Mouse (Mus musculus): Measurements from ENCODE around the gene Rad51b. TPM values are rescaled to one million over a fixed set of nuclear protein-coding genes. Genes with fewer than 3 reads are reported as not detected.

The Rad51b gene
- total and polyA plus RNA-seq, 3 experiments = 1.6 to 45.5 (median 22.0) TPM

DNA sequence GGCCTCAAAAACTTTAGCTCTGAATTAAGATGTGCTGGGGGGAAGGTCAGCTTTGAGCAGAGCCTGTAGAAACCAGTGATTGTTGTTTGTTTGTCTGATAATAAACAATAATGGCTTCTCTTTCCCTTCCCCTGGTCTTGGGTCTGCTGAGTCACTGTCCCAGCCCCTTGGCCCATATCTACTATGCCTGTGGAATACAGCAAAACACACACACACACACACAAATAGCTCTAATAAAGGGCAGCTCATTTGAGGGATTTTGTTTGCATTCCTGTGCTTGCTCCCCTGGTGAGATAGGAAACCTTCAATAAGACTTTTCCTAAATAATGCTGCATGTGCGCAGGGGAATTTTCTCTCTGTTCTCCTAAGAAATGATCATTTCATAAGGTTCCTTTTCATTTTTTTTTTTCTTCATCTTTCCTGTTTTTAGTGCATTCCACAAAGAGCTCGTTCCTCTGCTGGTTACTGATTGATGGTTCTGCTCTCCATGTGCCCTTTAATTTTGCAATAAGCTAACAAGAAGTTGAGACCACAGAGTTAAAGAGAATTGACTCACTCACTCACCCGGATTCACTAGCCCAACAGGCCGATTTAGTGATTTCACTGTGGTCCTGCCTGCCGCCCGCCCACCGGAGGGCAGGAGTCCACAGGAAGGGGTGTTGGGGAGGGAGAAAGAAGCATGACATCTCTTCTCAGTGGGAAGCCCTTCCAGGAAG lies 344.6 kb downstream of the Rad51b start:
- H3K27me3 ChIP-seq (ENCODE audit: insufficient read depth, low read length) = no peaks in the 10 kb centered on the region
- no peaks in the 10 kb centered on the region for H3K9me3 ChIP-seq (replicated peaks)
- H3K36me3 ChIP-seq (replicated peaks) = peaks cover 2% of the 10 kb centered on the region
- DNase-seq (ENCODE audit: low spot score) = no peak
- peaks cover 27% of the 10 kb centered on the region for H3K4me1 ChIP-seq (ENCODE audit: insufficient read depth, low read depth, low read length)
- TF ChIP-seq POLR2AphosphoS5 (IDR thresholded peaks at IDR 0.05; ENCODE audit: insufficient replicate concordance, low read depth, low read length) (no peak), TAL1 (conservative IDR thresholded peaks at IDR 0.05; ENCODE audit: low read depth, low read length) (no peak), GATA1 (IDR thresholded peaks at IDR 0.05; ENCODE audit: borderline replicate concordance, low read length) (no peak), GATA2 (IDR thresholded peaks at IDR 0.05; ENCODE audit: borderline replicate concordance, low read depth, low read length) (no peak), CTCF (IDR thresholded peaks at IDR 0.05; ENCODE audit: low read depth, low read length) (no peak)
- ATAC-seq (ENCODE audit: extremely low read depth, insufficient number of reproducible peaks, low FRiP score, poor library complexity, severe bottlenecking) = no peak
- H3K4me3 ChIP-seq (ENCODE audit: low read depth, low read length) = no peak overlapping the region

DNA sequence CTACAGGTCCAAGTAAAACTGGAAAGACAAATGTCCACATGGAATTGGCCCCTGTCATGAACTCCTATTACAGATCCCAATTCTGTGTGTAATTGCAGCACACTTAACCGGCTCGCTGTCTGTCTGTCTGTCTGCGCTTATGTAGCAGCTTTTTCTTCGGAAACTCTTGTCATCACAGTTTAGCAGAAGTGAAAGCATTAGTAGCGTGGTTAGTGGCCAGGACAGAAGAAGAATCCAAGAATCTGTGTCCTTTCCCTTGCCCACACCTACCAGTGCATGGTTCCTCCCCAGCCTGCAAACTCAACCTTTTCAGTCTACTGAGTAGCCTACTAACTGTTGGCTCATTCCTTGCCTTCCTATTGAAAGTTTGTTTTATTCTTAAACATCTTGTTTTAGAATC lies 345.6 kb downstream of the Rad51b start:
- Histone ChIP-seq H3K4me3 (ENCODE audit: low read depth, low read length) (no peak overlapping the region), H3K27me3 (ENCODE audit: insufficient read depth, low read length) (no peaks in the 10 kb centered on the region), H3K9me3 (replicated peaks) (no peaks in the 10 kb centered on the region), H3K4me1 (ENCODE audit: insufficient read depth, low read depth, low read length) (peaks cover 35% of the 10 kb centered on the region), H3K36me3 (replicated peaks) (peaks cover 2% of the 10 kb centered on the region)
- ATAC-seq (ENCODE audit: extremely low read depth, insufficient number of reproducible peaks, low FRiP score, poor library complexity, severe bottlenecking) (no peak), DNase-seq (ENCODE audit: low spot score) (no peak)
- no peak for TF ChIP-seq GATA2 (IDR thresholded peaks at IDR 0.05; ENCODE audit: borderline replicate concordance, low read depth, low read length)
- TF ChIP-seq POLR2AphosphoS5 (IDR thresholded peaks at IDR 0.05; ENCODE audit: insufficient replicate concordance, low read depth, low read length) = no peak
- TF ChIP-seq CTCF (IDR thresholded peaks at IDR 0.05; ENCODE audit: low read depth, low read length) = no peak
- no peak for TF ChIP-seq GATA1 (IDR thresholded peaks at IDR 0.05; ENCODE audit: borderline replicate concordance, low read length)
- TF ChIP-seq TAL1 (conservative IDR thresholded peaks at IDR 0.05; ENCODE audit: low read depth, low read length) = no peak

DNA sequence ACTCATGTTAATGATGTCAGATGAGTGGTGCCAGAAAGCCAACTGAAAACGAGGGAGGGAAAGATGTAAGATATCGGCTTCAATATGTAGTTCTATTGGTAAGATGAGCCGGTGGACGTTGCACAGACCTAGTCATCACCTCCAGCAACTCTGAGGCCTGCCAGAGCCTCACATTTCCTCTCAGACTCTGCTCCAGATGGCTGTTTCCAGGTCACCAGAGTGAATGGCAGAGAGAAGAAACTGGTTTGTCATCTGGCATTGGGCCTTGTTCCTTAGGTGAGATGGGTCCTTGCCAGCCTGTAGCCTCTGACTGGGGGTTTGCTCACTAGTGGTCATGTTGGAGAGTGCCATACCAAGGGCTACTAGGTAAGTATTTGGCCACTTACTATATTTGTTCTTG lies 348.6 kb downstream of the Rad51b start:
- ATAC-seq (ENCODE audit: extremely low read depth, insufficient number of reproducible peaks, low FRiP score, poor library complexity, severe bottlenecking) = no peak
- Histone ChIP-seq H3K27me3 (ENCODE audit: insufficient read depth, low read length) (no peaks in the 10 kb centered on the region), H3K9me3 (replicated peaks) (no peaks in the 10 kb centered on the region), H3K4me3 (ENCODE audit: low read depth, low read length) (no peak overlapping the region), H3K4me1 (ENCODE audit: insufficient read depth, low read depth, low read length) (peaks cover 24% of the 10 kb centered on the region), H3K36me3 (replicated peaks) (peaks cover 2% of the 10 kb centered on the region)
- no peak for DNase-seq (ENCODE audit: low spot score)
- TF ChIP-seq CTCF (IDR thresholded peaks at IDR 0.05; ENCODE audit: low read depth, low read length) = no peak
- no peak for TF ChIP-seq POLR2AphosphoS5 (IDR thresholded peaks at IDR 0.05; ENCODE audit: insufficient replicate concordance, low read depth, low read length)
- TF ChIP-seq GATA1 (IDR thresholded peaks at IDR 0.05; ENCODE audit: borderline replicate concordance, low read length) = no peak

DNA sequence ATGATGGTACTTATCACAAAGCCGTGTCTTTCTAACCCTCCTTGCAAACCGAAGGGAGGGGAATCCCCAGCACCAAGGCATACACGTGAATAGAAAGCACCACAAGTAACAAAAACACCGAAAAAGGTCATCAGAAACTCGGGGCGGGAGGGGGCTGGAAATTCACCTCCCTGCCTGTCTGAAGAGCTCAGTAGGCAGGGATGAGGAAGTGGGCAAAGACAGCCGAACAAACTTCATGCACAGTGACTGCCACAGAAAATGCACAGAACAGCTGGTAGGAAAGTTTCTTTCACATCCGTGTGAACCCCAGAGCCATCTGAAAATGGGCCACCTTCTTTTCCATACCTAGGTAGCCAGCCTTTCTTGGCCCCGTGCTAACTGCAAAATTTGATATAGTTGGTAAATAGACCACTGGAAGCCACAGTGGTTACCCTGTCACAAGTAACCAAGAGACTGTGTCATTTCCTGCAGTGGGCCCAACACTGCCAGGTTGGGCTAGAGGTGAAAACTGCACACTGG lies 349.6 kb downstream of the Rad51b start:
- H3K27me3 ChIP-seq (ENCODE audit: insufficient read depth, low read length) = no peaks in the 10 kb centered on the region
- TF ChIP-seq GATA2 (IDR thresholded peaks at IDR 0.05; ENCODE audit: borderline replicate concordance, low read depth, low read length) (no peak), POLR2AphosphoS5 (IDR thresholded peaks at IDR 0.05; ENCODE audit: insufficient replicate concordance, low read depth, low read length) (no peak), CTCF (IDR thresholded peaks at IDR 0.05; ENCODE audit: low read depth, low read length) (no peak), GATA1 (IDR thresholded peaks at IDR 0.05; ENCODE audit: borderline replicate concordance, low read length) (no peak), TAL1 (conservative IDR thresholded peaks at IDR 0.05; ENCODE audit: low read depth, low read length) (no peak)
- peaks cover 19% of the 10 kb centered on the region for H3K4me1 ChIP-seq (ENCODE audit: insufficient read depth, low read depth, low read length)
- no peak for DNase-seq (ENCODE audit: low spot score)
- peaks cover 2% of the 10 kb centered on the region for H3K36me3 ChIP-seq (replicated peaks)
- H3K4me3 ChIP-seq (ENCODE audit: low read depth, low read length) = no peak overlapping the region
- no peaks in the 10 kb centered on the region for H3K9me3 ChIP-seq (replicated peaks)
- ATAC-seq (ENCODE audit: extremely low read depth, insufficient number of reproducible peaks, low FRiP score, poor library complexity, severe bottlenecking) = no peak

GRCm38 (mm10) chr12:79647382-79647781 lies 350.3 kb downstream of the Rad51b start:
- H3K9me3 ChIP-seq (replicated peaks) = no peaks in the 10 kb centered on the region
- ATAC-seq (ENCODE audit: extremely low read depth, insufficient number of reproducible peaks, low FRiP score, poor library complexity, severe bottlenecking) (no peak), DNase-seq (ENCODE audit: low spot score) (no peak)
- peaks cover 15% of the 10 kb centered on the region for H3K4me1 ChIP-seq (ENCODE audit: insufficient read depth, low read depth, low read length)
- H3K27me3 ChIP-seq (ENCODE audit: insufficient read depth, low read length) = no peaks in the 10 kb centered on the region
- no peak overlapping the region for H3K4me3 ChIP-seq (ENCODE audit: low read depth, low read length)
- TF ChIP-seq CTCF (IDR thresholded peaks at IDR 0.05; ENCODE audit: low read depth, low read length) (no peak), POLR2AphosphoS5 (IDR thresholded peaks at IDR 0.05; ENCODE audit: insufficient replicate concordance, low read depth, low read length) (no peak), GATA1 (IDR thresholded peaks at IDR 0.05; ENCODE audit: borderline replicate concordance, low read length) (no peak), GATA2 (IDR thresholded peaks at IDR 0.05; ENCODE audit: borderline replicate concordance, low read depth, low read length) (no peak), TAL1 (conservative IDR thresholded peaks at IDR 0.05; ENCODE audit: low read depth, low read length) (no peak)
- no peaks in the 10 kb centered on the region for H3K36me3 ChIP-seq (replicated peaks)

- ATAC-seq (ENCODE audit: extremely low read depth, insufficient number of reproducible peaks, low FRiP score, poor library complexity, severe bottlenecking) = no peak
Observed at GRCm38 (mm10) chr12:79647976-79648375, 350.9 kb downstream of the Rad51b start.

More at GRCm38 (mm10) chr12:79647976-79648375, 350.9 kb downstream of the Rad51b start:
- no peaks in the 10 kb centered on the region for H3K9me3 ChIP-seq (replicated peaks)
- H3K4me1 ChIP-seq (ENCODE audit: insufficient read depth, low read depth, low read length) = peaks cover 15% of the 10 kb centered on the region
- TF ChIP-seq GATA2 (IDR thresholded peaks at IDR 0.05; ENCODE audit: borderline replicate concordance, low read depth, low read length) (no peak), CTCF (IDR thresholded peaks at IDR 0.05; ENCODE audit: low read depth, low read length) (no peak), GATA1 (IDR thresholded peaks at IDR 0.05; ENCODE audit: borderline replicate concordance, low read length) (no peak), TAL1 (conservative IDR thresholded peaks at IDR 0.05; ENCODE audit: low read depth, low read length) (no peak), POLR2AphosphoS5 (IDR thresholded peaks at IDR 0.05; ENCODE audit: insufficient replicate concordance, low read depth, low read length) (no peak)
- no peaks in the 10 kb centered on the region for H3K27me3 ChIP-seq (ENCODE audit: insufficient read depth, low read length)
- no peak overlapping the region for H3K4me3 ChIP-seq (ENCODE audit: low read depth, low read length)
- no peak for DNase-seq (ENCODE audit: low spot score)
- H3K36me3 ChIP-seq (replicated peaks) = no peaks in the 10 kb centered on the region
